Mouse (Mus musculus) c-Kit-negative CD71-positive TER-119-positive erythroid progenitor cells, embryonic 14.5 days (primary cell): ENCODE results near the gene Ghr.

Experiments
- DNase-seq: peaks from one replicate; pipeline ENCODE4 v3.0.0-alpha.2; 2013; ENCODE audit warnings: low read depth, low spot score

Ghr gene

GRCm38 (mm10) chr15:3449564-3449963, 133.7 kb downstream of the Ghr start:
- DNase-seq: no peak

- no peak for DNase-seq
Observed at GRCm38 (mm10) chr15:3445285-3445909, 137.9 kb downstream of the Ghr start.

GRCm38 (mm10) chr15:3444448-3445020, 138.8 kb downstream of the Ghr start:
- no peak for DNase-seq

- no peak for DNase-seq
Observed at GRCm38 (mm10) chr15:3441506-3442286, 141.6 kb downstream of the Ghr start.

GRCm38 (mm10) chr15:3437381-3437780, 145.9 kb downstream of the Ghr start:
- no peak for DNase-seq

- no peak for DNase-seq
Observed at GRCm38 (mm10) chr15:3435637-3436036, 147.7 kb downstream of the Ghr start.

- DNase-seq: no peak
Observed at GRCm38 (mm10) chr15:3434461-3434860, 148.8 kb downstream of the Ghr start.

- DNase-seq: no peak
Observed at GRCm38 (mm10) chr15:3433281-3433680, 150.0 kb downstream of the Ghr start.

- no peak for DNase-seq
Observed at GRCm38 (mm10) chr15:3432823-3433222, 150.5 kb downstream of the Ghr start.

- DNase-seq: no peak
Observed at GRCm38 (mm10) chr15:3429417-3429816, 153.9 kb downstream of the Ghr start.

- DNase-seq: no peak
Observed at GRCm38 (mm10) chr15:3429001-3429400, 154.3 kb downstream of the Ghr start.

- no peak for DNase-seq
Observed at GRCm38 (mm10) chr15:3426401-3426800, 156.9 kb downstream of the Ghr start.

GRCm38 (mm10) chr15:3423177-3423576, 160.1 kb downstream of the Ghr start:
- DNase-seq: no peak

GRCm38 (mm10) chr15:3417699-3418098, 165.6 kb downstream of the Ghr start:
- DNase-seq: no peak

GRCm38 (mm10) chr15:3413103-3413502, 170.2 kb downstream of the Ghr start:
- no peak for DNase-seq

GRCm38 (mm10) chr15:3408478-3408877, 174.8 kb downstream of the Ghr start:
- no peak for DNase-seq

GRCm38 (mm10) chr15:3399196-3399595, 184.1 kb downstream of the Ghr start:
- DNase-seq: no peak

GRCm38 (mm10) chr15:3397369-3398100, 185.8 kb downstream of the Ghr start:
- DNase-seq: no peak

GRCm38 (mm10) chr15:3396149-3396548, 187.1 kb downstream of the Ghr start:
- no peak for DNase-seq

GRCm38 (mm10) chr15:3395700-3396099, 187.6 kb downstream of the Ghr start:
- DNase-seq: no peak

GRCm38 (mm10) chr15:3390722-3391121, 192.6 kb downstream of the Ghr start:
- no peak for DNase-seq

- DNase-seq: no peak
Observed at GRCm38 (mm10) chr15:3389011-3389410, 194.3 kb downstream of the Ghr start.
